Mouse (Mus musculus) cerebellum, adult 9-11 months (tissue): Measurements from ENCODE around the gene Tnfsf13b.

Experiments used
- DNase-seq: peaks from one replicate; pipeline ENCODE4 v3.0.0; 2022

Tnfsf13b gene

GRCm38 (mm10) chr8:10049162-10049561, 42.9 kb downstream of the Tnfsf13b start:
- DNase-seq, result no peak

GRCm38 (mm10) chr8:10051576-10051975, 45.3 kb downstream of the Tnfsf13b start:
- no peak for DNase-seq

GRCm38 (mm10) chr8:10053571-10053990, 47.3 kb downstream of the Tnfsf13b start:
- DNase-seq, result no peak

GRCm38 (mm10) chr8:10061001-10061400, 54.7 kb downstream of the Tnfsf13b start:
- no peak for DNase-seq

GRCm38 (mm10) chr8:10066906-10067305, 60.6 kb downstream of the Tnfsf13b start:
- DNase-seq, result no peak

- DNase-seq, result no peak
These were observed 61.5 kb downstream of the Tnfsf13b start for GRCm38 (mm10) chr8:10067775-10068174.

- no peak for DNase-seq
These were observed 66.1 kb downstream of the Tnfsf13b start for GRCm38 (mm10) chr8:10072347-10072746.
